Mouse (Mus musculus) fibroblast of lung, adult 2 months (primary cell): ENCODE measurements around the gene Syt16.

Experiments
- DNase-seq: peaks from one replicate; pipeline ENCODE4 v3.0.0-alpha.2; 2011; ENCODE audit warnings: low read depth

Gene Syt16

DNA sequence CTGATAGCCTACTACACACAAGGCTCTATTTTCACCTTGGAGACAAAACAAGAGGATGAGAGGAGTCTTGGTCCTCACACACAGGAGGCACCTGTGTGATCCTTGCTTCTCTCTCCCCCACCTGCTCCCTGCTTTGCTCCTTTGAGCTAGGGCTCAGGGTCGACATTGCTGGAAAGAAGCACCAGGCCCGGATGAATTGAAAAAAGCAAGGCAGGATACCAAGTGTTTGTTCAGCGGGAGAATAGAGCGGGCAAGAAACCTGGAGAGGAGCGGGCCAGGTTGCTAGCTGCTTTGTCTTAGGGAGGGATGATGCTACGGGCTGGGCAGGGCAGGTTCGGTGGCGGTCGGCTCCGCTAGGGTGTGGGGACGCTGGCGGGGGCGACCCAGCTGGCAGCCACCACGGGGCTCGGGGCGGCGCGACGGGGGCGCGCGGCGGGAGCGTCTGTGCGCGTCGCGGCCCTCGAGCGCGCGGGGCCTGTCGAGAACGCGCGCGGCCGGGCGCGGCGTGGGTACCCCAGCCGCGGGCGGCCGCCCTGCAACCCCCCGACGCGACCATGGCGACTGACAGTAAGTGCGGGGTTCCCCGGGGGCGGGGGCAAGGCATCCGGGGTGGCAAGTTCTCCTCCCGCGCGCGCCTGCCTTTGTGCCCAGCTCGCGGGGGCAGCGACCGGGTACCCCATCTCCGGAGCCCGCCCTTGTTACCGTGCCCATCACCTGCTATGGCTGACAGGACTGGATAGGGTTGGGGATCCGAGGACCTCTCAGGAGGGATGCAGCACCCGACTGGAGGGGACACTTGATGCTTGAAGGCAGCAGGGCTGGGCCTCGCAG lies at the start of gene Syt16:
Gene Syt16, plus strand, starts transcription at position 365 of the 831 bp plus-strand sequence.
- no peak for DNase-seq

DNA sequence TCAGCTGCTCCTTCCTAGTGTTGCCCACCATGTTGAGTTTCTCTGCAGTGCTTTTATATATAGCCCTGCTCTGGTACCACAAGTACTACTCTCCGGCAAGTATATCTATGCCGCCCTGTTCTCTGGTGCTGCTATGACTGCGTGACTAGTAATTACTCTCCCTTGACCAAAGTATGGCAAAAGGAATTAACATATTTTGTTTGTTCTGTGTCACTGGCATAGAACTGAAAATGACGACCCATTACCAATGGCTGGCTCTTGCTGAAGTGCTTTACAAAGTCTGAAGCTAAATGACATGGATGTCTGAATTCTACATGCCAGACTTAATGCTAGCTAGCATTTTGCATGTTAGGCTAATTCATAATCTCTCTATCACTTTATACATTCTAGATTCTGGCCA lies 49.0 kb upstream of the Syt16 start:
- no peak for DNase-seq

- no peak for DNase-seq
Measured at GRCm38 (mm10) chr12:73949318-73950058, 48.0 kb upstream of the Syt16 start.

DNA sequence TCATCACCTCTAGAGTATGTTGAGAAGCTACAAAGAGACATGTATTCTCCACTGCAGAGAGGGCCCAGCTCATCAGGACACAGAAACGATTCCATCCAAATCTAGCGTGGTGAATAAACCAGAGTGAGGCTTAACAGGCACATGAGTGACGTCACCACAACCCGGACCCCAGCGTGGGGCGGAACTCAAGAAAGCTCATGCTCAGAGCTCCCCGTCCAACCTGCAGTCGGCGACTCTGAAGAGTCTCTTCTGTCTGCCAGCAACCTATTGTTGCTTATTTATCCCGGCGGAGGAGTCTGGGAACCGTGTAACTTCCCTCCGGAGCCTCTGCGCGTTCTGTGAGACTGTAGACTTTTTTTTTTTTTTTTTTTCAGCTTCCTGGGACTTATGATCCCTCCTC lies 44.6 kb upstream of the Syt16 start:
- no peak for DNase-seq

- DNase-seq, result no peak
Measured at GRCm38 (mm10) chr12:73953420-73954186, 43.9 kb upstream of the Syt16 start.

DNA sequence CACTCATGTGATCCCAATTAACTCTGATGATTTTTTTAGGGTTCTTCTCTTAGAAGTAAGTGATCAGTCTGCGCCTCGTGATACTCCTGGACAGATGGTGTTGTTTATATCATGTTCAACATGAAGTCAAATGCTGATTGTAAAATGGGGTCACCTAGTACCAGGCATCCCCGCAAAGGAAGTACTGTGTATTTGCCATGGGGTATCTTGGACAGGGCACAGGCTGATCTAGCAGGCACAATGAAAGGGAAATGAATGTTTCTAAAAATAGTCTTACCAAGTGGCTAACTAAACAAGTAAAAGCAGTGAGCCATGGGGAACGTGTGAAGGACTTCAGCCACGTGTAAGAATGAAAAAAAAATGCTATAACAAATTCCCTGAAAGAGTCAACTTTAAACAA lies 42.7 kb upstream of the Syt16 start:
- no peak for DNase-seq

GRCm38 (mm10) chr12:73957676-73958075 lies 39.8 kb upstream of the Syt16 start:
- DNase-seq, result no peak

- DNase-seq, result no peak
Measured at GRCm38 (mm10) chr12:73958830-73959229, 38.6 kb upstream of the Syt16 start.

GRCm38 (mm10) chr12:73964291-73965281 lies 32.9 kb upstream of the Syt16 start, which contains the start of gene Snapc1:
Gene Snapc1, plus strand, starts transcription at chr12:73964481.
- peak; percentile 91 for DNase-seq

DNA sequence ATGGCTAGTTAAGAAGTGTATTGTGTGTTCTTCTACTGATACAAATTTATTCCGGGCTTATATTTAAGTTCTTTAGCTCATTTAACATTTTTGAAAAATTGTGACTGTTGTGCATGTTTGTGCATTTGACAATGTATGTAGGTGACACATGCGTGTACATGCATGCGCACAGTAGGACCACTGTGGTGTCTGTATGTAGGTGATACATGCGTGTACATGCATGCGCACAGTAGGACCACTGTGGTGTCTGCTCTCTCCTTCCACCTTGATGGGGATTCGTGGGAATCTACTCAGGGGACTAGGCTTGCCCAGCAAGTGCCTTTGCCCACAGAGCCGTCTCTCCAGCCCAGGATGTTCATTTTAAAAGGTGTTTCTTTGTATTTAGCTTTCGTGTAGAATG lies 28.3 kb upstream of the Syt16 start:
- DNase-seq, result no peak

- no peak for DNase-seq
Measured at GRCm38 (mm10) chr12:73974584-73974983, 22.9 kb upstream of the Syt16 start.

DNA sequence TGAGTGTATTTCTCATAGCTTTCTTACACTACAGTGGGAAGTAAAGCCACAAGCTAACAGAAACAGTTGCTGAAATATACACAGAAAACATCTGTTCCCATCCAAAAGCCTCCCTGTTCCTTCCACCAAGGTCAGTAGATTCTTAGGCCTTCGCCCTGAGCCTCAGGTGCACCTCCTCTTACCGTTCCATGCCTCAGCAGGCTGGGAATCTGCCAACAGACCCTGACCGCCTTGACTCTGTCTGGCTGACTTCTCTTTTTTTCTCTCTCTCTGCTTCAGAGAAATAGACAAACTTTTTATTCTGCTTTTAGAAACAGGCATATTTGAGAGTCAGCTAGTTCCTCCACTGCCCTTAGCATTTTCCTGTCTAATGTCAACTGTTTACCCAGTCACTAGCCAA lies 19.3 kb upstream of the Syt16 start:
- DNase-seq, result no peak

DNA sequence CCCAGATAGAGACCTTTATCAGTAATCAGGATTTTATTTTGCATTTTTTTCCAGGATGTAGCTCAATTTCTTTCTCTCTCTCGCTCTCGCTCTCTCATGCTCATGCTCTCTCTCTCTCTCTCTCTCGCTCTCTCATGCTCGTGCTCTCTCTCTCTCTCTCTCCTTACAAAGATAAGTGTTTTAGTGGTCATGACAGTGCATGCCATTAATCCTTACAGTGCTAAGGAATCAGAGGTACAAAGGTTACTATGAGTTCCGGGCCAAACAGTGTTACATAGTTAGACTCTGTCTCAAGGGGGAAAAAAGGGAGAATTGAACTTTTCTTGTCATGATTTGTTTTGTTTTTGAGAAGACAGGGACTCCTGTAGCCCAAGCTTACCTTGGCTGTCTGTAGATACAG lies 17.8 kb upstream of the Syt16 start:
- no peak for DNase-seq

- DNase-seq, result peak; percentile 8
Measured at GRCm38 (mm10) chr12:73982533-73982932, 14.9 kb upstream of the Syt16 start.

GRCm38 (mm10) chr12:73986299-73986698 lies 11.2 kb upstream of the Syt16 start:
- DNase-seq, result no peak

DNA sequence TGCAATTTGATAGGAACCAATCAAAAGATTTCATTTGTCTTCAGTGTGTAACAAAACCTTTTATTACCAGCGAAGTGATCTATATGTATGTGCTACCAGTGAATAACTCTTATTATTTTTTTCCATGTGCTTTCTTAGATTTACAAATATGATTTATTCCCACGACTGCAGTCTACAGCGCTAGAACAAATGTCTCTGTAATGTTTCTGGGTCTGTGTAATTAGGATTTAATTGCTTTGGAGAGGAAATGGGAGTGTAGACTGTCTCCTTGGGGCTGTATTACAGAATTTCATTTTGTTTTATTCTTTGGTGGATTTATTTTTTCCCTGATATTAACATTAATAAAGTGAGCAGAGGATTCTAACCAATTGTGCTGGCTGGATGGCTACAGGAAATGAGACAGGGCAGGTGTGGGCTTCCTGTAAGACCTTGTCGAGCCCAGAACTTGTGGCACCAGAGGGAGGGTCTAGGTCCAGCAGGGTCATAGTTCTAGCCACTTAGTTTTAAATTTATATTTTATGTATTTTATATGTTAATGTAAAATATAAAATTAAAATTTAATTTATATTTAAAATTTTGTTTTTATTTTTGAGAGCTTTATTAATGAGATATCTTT lies 9.0 kb upstream of the Syt16 start:
- DNase-seq, result no peak

DNA sequence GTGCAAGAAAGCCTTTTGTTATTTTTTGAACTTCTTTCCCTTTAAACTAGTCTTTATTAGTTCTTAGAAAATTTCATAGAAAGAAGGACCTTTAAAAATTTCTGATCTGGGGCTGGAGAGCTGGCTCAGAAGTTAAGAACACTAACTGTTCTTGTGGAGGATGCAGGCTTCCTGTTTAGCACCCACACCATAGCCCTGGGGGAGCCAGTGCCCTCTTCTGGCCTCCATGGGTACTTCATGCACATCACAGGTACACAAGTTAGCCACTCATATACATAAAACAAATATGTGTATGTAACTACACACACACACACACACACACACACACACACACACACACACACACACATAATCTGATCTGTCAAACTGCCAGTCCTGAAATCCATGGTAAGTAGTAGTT lies 7.9 kb upstream of the Syt16 start:
- no peak for DNase-seq

- DNase-seq, result no peak
Measured at GRCm38 (mm10) chr12:73996906-73997296, 560 bp upstream of the Syt16 start.

DNA sequence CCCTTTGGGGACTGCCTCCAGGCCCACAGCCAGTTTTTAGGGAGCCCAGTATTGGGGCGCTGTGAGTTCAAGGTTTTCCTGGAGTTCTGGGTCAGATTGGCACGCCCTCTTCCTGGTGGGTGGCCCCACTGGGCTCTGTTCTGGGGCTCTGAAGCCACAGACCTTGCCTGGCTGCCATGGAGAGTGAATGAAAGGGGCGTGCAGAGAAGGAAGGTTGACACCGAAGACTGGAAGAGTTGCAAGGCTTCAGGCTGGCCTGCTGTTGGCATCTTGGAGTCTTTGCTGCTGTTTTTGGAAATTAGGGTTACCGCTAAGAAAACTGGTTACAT lies 631 bp downstream of the Syt16 start:
- no peak for DNase-seq

DNA sequence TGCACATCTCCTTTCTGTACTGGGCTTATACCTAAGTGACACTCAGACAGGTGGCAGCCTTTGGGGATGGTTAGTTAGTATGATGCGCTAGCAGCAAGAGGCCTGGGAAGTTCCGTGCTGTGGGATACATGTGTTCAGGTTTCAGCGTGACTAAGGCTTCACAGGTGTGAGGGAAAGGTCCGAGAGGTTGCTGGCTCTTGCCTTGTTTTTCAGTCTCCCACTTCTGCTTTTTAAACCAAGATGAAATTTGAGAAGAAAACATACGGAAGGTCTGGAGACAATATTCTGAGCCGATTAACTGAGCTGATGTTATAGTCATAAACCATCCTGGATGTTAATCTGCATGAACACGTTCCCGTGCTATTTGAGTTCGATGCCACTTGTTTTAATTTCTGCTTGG lies 5.0 kb downstream of the Syt16 start:
- DNase-seq, result no peak

- no peak for DNase-seq
Measured at GRCm38 (mm10) chr12:74009448-74009911, 12.0 kb downstream of the Syt16 start.
